Mouse (Mus musculus) lung, adult 2 months (tissue): Measurements from ENCODE around the gene Gm26602.

Experiments
- CTCF ChIP-seq: fragments of 200-500 bp; IDR thresholded peaks from 2 replicates; pipeline ENCODE4 v1.5.1; 2011; ENCODE audit warnings: mild to moderate bottlenecking, low read length, control low read depth; ENCODE audit not compliant: insufficient read depth
- POLR2A ChIP-seq: fragments of 200-500 bp; IDR thresholded peaks from 2 replicates; pipeline ENCODE4 v1.6.1; 2011; ENCODE audit warnings: low read depth, mild to moderate bottlenecking, control low read depth, low read length, borderline replicate concordance; ENCODE audit errors: extremely low read depth

DNA sequence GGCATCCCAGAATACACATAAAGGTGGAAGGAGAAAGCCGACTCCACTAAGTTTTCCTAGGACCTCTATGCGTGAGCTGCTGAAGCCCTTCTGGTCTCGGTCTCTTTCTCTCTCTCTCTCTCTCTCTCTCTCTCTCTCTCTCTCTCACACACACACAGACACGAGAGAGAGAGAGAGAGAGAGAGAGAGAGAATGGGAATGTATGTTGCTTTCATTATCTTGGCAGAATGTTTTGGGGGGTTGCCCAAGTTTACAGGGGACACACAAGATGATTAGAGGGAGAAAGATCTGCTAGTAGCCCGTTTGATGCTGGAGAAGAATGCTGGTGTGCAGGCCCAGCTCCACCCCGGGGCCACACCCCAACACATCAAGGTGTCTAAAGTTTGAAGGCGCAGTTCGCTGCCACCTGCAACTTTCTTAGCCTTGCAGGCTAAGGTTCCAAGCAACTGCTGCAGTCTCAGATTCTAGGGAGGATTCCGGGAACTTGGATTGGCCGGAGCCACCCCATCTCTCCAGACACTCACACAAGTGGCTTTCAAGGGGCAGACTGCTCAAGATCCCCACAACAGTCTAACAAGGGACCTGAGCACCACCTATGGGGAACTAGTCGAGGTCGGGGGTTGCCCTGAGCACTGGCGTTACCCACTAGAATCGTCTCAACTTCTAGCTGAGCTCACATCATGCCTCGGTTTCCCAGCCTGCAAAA, 15.3 kb downstream of the Gm26602 start:
- TF ChIP-seq CTCF (no peak), POLR2A (no peak)
